Mouse (Mus musculus) retina, postnatal 1 day (tissue): Measurements from ENCODE around the gene Aadacl2.

Source experiments
- DNase-seq: peaks from one replicate; pipeline ENCODE4 v3.0.0-alpha.2; 2012

Gene Aadacl2

DNA sequence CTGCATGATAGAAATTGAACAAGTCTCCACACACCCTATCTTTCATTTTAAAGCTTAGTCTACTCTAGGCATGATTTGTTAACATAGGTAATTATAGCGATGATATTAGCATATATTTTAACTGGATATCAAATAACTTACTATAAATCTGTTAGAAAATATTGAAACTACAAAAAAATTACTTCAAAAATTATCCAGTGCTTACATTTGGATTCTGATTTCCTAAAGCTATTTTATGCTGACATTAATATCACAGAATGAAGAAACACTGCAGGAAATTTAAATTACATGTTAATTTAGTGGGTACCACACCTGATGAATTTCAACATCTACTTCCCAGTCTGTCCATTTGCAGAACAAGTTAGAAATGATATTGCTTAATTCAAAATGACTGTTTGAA lies at the start of gene Aadacl2:
TSS of gene Aadacl2 (plus strand) at position 301 of the 400 bp plus-strand sequence.
- DNase-seq, result no peak

DNA sequence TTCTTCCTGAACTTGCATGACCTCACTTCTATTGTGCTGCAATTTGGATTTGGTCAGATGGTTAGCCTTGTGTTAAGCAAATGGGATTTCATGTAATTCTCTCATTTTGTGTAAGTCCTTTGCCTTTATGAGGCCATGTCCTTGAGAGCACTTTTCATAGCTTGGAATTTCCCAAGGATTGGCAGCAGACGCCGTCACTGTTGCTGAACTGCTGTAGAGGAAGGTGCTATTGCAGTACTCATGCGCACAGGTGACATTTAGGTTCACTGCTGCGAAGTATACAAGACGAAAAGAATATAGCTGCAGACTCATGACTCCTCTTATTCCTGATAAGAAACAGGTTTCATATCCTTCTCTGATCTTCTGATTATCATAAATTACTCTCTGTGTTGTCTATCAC lies 35.7 kb upstream of the Aadacl2 start:
- no peak for DNase-seq

DNA sequence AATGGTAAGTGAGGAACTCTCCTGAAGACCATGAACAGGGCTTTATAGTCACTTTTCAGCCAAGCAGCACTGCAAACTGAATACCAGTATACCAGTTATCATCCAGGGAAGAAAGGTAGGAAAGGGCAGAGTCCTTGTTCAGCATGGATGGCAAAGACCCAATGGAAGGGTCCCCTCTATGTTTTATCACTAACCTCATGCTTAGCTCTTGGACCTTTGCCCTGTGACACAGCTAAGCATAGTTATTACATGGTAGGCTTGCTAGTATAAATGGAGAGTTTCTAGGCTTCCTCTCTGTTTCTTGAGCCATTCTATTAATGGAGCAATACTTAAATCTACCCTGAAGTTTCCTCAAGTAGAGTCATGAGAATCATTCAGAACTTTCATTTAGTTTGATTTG lies 32.0 kb upstream of the Aadacl2 start:
- no peak for DNase-seq

DNA sequence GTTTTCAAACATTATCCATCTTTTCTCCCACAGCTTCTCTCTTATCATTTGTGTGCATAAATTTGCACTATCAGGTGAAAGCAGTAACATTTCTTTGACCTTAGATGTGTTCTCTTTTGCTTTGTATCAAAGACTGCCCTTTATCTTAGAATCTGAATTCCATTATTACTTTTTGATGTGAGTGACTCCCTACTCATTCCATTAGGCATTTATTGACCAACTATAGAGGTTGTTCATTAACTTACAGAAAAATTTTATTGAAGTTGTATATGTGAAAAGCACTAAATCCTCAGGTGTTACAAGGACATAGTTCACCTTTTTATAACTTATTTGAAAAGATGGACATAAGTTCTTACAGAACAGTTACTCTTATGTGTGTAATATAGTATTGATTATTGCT lies 2.9 kb upstream of the Aadacl2 start:
- DNase-seq, result no peak

DNA sequence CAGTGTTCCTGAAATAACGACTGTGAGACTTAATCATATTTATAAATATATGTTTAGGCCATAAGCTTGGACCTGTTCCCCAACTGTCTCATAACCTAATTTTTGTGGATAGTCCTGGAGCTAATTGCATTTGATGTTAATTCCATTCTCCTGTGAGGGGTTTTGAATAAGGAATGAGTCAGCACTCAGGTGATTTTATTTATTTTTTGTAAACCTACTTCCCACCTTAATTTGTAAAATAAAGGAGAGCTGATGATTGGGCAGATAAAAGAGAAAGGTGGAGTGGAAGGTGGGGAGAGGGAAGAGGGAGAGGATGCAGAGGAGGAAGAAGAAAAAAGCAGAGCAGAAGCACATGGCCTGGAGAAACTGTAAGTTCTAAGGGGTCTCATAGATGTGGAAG lies 18.9 kb downstream of the Aadacl2 start, which contains the start of gene Aadac:
TSS of gene Aadac (plus strand) at position 301 of the 400 bp plus-strand sequence.
- no peak for DNase-seq

DNA sequence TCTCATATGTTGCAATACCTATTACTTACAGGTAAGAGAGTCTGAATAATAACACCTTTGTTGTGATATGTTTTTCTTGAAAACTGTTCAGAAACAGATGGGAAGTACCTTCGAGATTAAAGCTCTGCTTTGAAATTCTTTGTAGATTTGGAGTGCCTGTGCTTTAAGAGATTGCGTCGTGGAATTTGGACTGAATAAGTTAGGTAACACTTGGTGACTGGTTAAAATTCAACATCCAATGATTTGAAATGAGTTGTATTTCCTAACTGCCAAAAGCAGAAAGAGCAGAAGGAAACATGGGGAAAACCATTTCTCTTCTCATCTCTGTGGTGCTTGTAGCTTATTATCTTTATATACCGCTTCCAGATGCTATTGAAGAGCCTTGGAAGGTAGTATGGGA lies 25.0 kb downstream of the Aadacl2 start:
- DNase-seq, result no peak

DNA sequence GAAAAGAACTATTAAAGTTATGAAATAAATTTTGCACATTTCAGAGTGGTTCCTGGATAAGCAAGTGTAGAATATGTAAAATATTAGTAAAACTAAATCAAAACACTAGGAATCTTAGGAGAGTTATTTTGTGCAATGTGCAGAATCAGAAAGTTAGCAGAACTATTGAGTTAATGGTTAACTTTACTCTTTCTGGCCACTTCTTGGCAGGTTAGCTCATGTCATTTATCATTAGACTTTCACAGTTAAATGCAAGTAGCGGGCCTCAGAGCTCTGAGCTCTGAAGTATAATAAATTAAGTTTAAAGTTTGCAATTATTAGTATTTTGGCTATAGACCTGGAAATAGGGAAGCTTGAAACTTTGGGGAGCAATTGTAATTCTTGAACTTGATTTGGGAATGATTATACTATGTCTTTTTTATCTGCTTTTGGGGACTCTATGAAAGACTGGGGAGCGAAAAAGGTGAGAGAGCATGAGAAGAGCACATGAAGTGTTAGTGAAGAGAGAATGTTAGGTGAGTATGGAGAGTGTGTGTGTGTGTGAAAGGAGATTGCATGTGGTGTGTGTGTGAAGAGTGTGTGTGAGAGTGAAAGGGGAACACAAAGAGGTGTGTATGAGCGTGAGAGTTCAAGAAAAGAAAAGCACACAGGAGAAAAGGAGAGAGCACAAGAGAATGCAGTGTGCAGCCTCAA lies 39.8 kb downstream of the Aadacl2 start:
- no peak for DNase-seq

DNA sequence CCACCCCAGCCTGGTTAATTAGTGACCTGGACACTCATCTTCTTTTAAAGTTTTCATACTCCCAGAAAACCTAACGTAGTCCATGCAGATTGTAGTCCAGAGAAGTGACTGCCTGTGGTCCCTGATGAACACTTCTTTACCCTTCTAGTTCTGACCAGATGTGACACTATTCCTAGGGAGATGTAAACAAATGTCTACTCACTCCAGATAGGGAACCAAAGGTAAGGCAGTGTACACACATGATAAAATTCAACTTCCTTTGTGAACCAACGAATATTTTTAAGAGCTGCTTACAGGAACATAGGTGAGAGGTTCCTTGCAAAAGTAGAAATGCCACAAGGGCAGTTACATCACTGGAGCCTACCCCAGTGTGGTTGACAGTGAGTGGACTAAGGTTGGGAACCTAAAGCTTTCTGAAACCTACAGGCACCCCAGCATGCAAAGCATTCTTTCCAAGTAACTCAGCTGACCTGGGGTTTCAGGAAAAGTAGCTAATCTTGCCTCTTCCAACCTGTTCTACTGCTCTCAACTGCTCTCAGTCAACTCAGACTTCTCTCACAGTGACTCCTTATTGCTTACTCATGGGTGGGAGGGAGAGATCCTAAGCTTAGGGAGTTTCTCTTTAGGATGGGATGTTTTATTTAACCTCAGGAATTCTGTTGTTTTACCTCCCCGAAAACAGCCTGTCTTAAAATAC lies 46.8 kb downstream of the Aadacl2 start:
- no peak for DNase-seq

DNA sequence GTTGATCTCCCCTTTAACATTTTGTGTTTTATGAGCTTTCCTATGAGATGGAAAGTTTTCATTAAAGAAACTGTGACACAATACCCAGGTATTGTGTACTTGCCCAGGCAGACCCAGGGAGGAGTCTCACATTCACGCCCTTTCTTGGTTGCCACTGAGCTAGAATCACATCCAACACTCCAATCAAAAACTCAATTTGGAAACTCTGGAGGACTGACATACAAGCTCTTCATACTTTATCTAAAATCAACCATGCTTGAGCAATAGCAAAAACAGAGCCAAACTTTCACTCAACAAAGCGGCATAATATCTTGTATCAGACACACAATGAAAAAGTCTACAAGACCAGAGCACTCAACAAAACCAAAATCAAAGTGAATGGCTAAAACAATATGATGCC lies 47.4 kb downstream of the Aadacl2 start:
- DNase-seq, result no peak

DNA sequence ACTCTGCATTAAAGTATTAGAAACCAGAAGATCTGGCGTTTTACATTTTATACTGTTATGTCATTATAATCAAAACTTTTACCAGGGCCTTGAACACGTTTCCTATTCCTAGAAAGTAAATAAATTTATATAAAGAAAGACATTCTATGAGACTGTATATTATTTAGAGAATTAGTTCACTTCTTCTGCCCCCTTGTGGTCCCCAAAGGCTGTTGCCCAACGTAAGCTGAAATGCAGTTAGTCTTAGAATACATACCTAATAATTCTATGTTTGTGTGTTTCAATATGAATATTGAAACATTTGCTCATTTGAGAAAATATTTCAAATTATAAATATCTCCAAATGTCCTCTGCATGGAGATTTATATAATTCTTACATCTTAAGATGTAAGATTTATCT lies 49.9 kb downstream of the Aadacl2 start:
- DNase-seq, result peak; percentile 20

DNA sequence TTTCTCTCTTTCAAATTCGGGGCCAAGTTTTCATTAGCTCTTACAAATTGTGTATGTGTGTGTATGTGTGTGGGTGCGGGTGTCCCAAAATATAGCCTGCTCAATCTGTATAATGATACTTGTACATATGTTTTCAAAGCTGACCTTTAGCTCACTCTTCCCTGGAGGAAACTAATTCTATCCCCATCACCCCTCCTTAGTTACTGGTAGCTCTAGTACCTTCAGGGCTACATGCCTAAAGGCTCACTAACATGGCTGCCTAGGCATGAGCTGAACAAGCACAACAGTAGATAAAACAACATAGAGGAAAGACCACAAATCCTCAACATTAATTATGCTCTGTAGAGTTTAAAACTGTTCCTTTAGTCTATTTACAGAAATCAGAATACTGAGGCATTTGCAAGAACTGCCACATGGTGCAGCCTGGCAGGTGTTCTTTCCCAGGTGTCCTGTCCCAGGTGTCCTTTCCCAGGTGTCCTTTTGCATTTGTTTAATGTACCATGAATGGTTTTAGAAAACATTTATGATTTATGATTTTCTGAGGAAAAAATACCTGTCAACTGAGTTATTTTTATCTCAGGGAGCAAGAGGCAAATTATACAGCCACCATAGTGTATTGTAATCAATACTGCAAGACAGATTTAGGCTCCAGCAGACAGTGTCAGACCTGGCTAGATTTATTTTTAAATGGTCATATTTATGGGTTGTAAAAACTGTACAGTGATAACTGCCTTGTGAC lies 50.7 kb downstream of the Aadacl2 start:
- DNase-seq, result no peak

DNA sequence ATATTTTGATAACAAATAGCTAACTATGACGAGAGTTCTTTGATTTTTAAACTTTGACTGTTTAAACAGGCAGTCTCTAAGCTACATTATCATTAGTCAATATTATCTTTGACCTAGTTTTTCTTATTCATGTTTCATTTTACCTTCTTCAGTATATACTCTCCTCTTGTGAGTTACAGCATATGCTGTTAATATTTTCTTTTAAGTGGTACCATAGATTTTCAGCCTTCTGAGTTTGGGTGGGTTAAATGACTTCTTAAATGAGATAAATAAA lies 51.2 kb downstream of the Aadacl2 start:
- DNase-seq, result no peak
